ENCODE assay signal across 8 mouse cellular contexts in the genomic region with DNA sequence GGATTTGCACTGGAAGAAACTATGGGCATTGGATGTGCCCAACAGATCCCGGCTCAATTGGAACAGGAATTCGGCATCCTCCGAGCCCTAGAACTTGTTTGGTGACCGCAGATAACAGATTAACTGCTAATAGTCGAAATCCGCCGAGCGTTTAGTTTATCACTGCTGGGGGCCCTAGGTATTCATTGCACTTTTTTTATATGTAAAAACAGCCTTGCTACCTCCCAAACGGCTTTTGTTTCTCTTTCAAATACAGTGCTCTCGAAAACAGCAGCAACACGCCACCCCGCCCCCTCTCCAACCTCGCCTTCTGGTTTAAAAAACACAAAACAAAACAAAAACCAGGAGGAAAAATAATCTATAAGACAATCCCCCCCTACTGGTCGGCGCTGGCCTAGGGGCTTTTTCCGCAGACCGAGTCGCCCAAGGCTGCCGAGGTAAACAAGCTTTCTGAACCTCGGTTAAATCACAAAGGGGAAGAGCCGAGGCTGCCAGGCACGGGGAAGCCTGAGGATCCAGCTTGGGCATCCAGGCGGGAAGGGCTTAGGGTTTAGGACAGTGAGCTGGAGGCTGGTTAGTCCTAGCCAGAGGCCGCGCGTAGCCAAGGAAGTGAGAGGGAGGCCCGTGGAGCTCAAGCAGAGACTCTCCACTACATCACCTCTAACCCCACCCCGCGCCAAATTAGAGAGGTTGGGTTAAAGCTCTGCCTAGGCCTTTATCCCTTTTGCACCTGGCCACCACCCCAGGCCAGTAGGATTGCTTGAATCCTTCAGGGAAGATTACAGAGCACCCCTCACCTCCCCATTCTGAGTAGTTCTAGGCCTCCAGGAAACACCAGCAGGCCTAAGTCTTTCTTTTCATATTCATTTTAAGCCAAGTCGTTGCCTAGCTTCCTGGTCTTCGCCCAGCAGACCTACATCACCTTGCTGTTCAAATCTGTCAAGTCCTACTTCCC. TPM values are rescaled to one million over a fixed set of nuclear protein-coding genes. Genes with fewer than 3 reads are reported as not detected.
DNase-seq lines count a peak whose midpoint lies in the region; ATAC-seq and TF ChIP-seq lines count a peak whose summit lies in the region.

No protein-coding gene starts in this region.

- peak; percentile 68 for DNase-seq in kidney, postnatal 10 days
- no peak for DNase-seq in kidney, adult 8-10 months
- peak; percentile 77 for DNase-seq in T-cell, adult 2 months (ENCODE audit: low spot score)
- DNase-seq in heart, postnatal 0 days (ENCODE audit: low spot score) = no peak
- DNase-seq in natural killer cell, adult 2 months (ENCODE audit: low spot score in 2 of 2) = peak; percentile 70 to 72
- DNase-seq in gastrocnemius, postnatal 36 days = no peak

- peak overlapping the region; percentile 28; the same call in 1 of the 2 replicates for H3K4me2 ChIP-seq in heart, postnatal 0 days (ENCODE audit: low read depth, low read length)

- intact Hi-C loops in gastrocnemius, postnatal 36 days (cut with DNase I) = loop anchor here (5.0 to 10.0 kb wide), 3 partner anchors 71 to 529 kb away; no protein-coding TSS in a partner anchor

- H3K36me3 ChIP-seq in heart, postnatal 0 days (replicated peaks; ENCODE audit: control insufficient read depth, insufficient read depth, low read length) = no peaks in the 10 kb centered on the region

- 31% methylated on average over 31 of the region's 31 CpGs for WGBS in heart, postnatal 0 days

- no peaks in the 10 kb centered on the region for H3K9me3 ChIP-seq in heart, postnatal 0 days (replicated peaks; ENCODE audit: control insufficient read depth, low read length)

- ATAC-seq in heart, postnatal 0 days (ENCODE audit: insufficient read depth, low read depth) = no peak
- no peak; the same call in 1 of the 2 replicates for ATAC-seq in granulocyte monocyte progenitor cell, adult 5-6 weeks (replicated peaks; ENCODE audit: poor library complexity, severe bottlenecking)
- no peak for ATAC-seq in cerebellum, adult (ENCODE audit: insufficient number of reproducible peaks, low FRiP score, low TSS enrichment)

- H3K4me1 ChIP-seq in heart, postnatal 0 days (ENCODE audit: control insufficient read depth, insufficient read depth) = peaks cover 13% of the 10 kb centered on the region; the same call in 1 of the 2 replicates

- no peak; the same call in 1 of the 2 replicates for TF ChIP-seq CTCF in heart, postnatal 0 days (IDR thresholded peaks at IDR 0.05; ENCODE audit: low read depth)

- H3K27ac ChIP-seq in heart, postnatal 0 days (ENCODE audit: low read depth) = 0 out of 2 replicates have a peak overlapping the region, but pooled peaks have one; percentile 34

- H3K9ac ChIP-seq in heart, postnatal 0 days (replicated peaks; ENCODE audit: low read depth, low read length) = no peak overlapping the region

- peaks cover 8% of the 10 kb centered on the region; the same call in 1 of the 2 replicates for H3K27me3 ChIP-seq in heart, postnatal 0 days (ENCODE audit: control insufficient read depth, insufficient read depth, low read length)

- no peak for TF ChIP-seq EP300 in heart, postnatal 0 days (IDR thresholded peaks at IDR 0.05; ENCODE audit: low read depth)

- no peak overlapping the region for H3K4me3 ChIP-seq in heart, postnatal 0 days (ENCODE audit: low read depth, low read length)

RNA-seq across cellular contexts. Expression of a gene that starts 6.7 kb away (rescaled TPM):
- 25.7 and 35.5 TPM in 2 replicates for total RNA-seq in heart, postnatal 0 days (2014; rRNA removed; ENCODE audit: low replicate concordance)
- polyA plus RNA-seq in heart, postnatal 0 days (2015; fragmentation: Nextera tagmentation; extraction: Ambion mirVana) = 8.9 and 10.1 TPM in 2 replicates
- 36.0 and 55.0 TPM in 2 replicates for total RNA-seq in granulocyte monocyte progenitor cell, adult 5-6 weeks (2014; fragmentation: Nextera tagmentation)
- 30.6 and 32.7 TPM in 2 replicates for total RNA-seq in granulocyte monocyte progenitor cell, adult 5-6 weeks (2017)
- total RNA-seq in gastrocnemius, postnatal 36 days (2021) = 10 to 100 TPM; 10.4 to 14.4 TPM

Comparison
In these comparisons a context has a peak if more than half of its experiments do, and no peak if none do; other contexts are left out.
1. DNase-seq: peak in kidney, postnatal 10 days (single experiment), T-cell, adult 2 months (single experiment) and natural killer cell, adult 2 months (2 of 2); none in kidney, adult 8-10 months (0 of 2), heart, postnatal 0 days (single experiment) and gastrocnemius, postnatal 36 days (0 of 2).